Mouse (Mus musculus) left cerebral cortex, adult 6 months (tissue): ENCODE results near the gene Spin2d. TPM values are rescaled to one million over a fixed set of nuclear protein-coding genes. Genes with fewer than 3 reads are reported as not detected.

Experiments used
- long read RNA-seq, 2 experiments: library from polyadenylated mRNA; unstranded; transcript quantifications; one replicate each; pipeline ENCODE4 v2.0.0; 2019 to 2020
- polyA plus RNA-seq: library from polyadenylated mRNA; unstranded; fragments of <200 nt; fragmentation: Nextera tagmentation; gene quantifications from 2 replicates; pipeline ENCODE4 v1.2.3, GENCODE M21; 2021

The Spin2d gene
- polyA plus RNA-seq, result not detected in 2 replicates
- long read RNA-seq, experiment 1, result 0 reads
- long read RNA-seq, experiment 2, result 0 reads

DNA sequence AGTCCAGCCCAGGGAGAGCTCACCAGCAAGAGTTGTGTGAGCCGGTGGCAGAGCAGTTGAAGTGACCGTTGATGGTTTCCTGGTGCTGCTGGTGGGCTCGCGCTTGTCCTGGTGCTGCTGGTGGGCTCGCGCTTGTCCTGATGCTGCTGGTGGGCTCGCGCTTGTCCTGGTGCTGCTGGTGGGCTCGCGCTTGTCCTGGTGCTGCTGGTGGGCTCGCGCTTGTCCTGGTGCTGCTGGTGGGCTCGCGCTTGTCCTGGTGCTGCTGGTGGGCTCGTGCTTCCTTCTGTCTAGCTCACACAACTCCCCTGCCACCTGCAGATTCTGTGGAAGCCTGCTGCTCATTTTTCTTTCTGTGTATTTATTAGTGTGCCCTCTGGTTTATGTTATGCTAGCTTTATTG, at the start of gene Spin2d:
Gene Spin2d, minus strand, starts transcription at position 101 of the 400 bp plus-strand sequence.

GRCm38 (mm10) chrX:73213819-73214564, 37.2 kb upstream of the Spin2d start, which contains the start of gene Xlr4b:
Xlr4b (plus strand) TSS chrX:73214333.

DNA sequence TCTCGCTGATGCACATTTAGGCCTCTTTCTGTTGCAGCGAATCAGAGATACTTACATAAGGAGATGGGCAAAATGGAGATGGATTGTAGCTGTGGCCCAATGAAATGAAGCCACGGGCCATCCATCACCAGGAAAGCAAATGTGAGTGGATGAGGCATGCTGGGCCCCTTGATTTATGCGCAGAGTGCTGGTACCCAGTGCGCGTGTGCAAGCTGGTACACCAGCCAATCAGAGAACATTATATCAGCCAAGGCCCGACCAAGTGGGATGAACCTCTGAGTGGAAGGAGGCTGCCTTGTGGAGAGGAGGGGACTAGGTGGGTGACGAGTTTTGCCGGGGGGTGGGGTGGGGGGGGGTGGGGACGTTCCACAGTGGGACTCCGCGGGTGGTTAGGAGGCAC, 15.1 kb upstream of the Spin2d start, which contains the start of gene Xlr3b:
Gene Xlr3b, plus strand, starts transcription at position 274 of the 400 bp plus-strand sequence.

GRCm38 (mm10) chrX:73149350-73149749, 27.4 kb downstream of the Spin2d start, which contains the start of gene DXBay18:
DXBay18 (minus strand) TSS chrX:73149450.

DNA sequence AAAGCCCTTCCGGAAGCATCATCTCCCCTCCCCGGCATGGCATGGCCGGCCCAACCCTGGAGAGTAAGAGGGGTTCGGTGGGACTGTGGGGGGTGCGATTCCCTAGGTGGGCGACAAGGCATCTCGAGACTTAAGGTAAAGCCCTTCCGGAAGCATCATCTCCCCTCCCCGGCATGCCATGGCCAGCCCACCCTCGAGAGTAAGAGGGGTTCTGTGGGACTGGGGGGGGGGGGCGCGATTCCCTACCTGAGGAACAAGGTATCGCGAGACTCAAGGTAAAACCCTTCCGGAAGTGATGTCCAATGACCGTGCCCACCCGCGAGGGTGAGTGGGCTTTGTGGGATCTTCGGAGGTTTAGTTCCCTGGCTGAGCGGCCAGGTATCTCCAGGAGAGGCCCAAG, 28.3 kb downstream of the Spin2d start, which contains the start of gene Xlr5b:
Gene Xlr5b, plus strand, starts transcription at position 301 of the 400 bp plus-strand sequence.

Other genes starting within 250 kb of the Spin2d start
- 0.60 and 0.70 TPM in 2 replicates for gene Zfp185, start 189.7 kb downstream of the Spin2d start, polyA plus RNA-seq
- gene Pnma5, start 139.9 kb downstream of the Spin2d start, polyA plus RNA-seq, result not detected in 2 replicates
- 0.59 and 1.3 TPM in 2 replicates for gene Pnma3, start 112.2 kb downstream of the Spin2d start, polyA plus RNA-seq
- 0.15 TPM in 1 of 2 replicates, not detected in the other for gene Xlr4a, start 94.5 kb downstream of the Spin2d start, polyA plus RNA-seq
- 0.97 and 2.4 TPM in 2 replicates for gene Xlr3a, start 79.9 kb downstream of the Spin2d start, polyA plus RNA-seq
- gene Gm14685, start 59.9 kb downstream of the Spin2d start, polyA plus RNA-seq, result 0.37 TPM in 1 of 2 replicates, not detected in the other
- not detected in 2 replicates for gene Xlr5b, start 28.2 kb downstream of the Spin2d start, polyA plus RNA-seq
- gene DXBay18, start 27.5 kb downstream of the Spin2d start, polyA plus RNA-seq, result 0.28 TPM in 1 of 2 replicates, not detected in the other
- 1.3 and 3.3 TPM in 2 replicates for gene Xlr3b, start 15.2 kb upstream of the Spin2d start, polyA plus RNA-seq
- gene Xlr4b, start 37.3 kb upstream of the Spin2d start, polyA plus RNA-seq, result 0.48 TPM in 1 of 2 replicates, not detected in the other
- gene F8a, start 51.3 kb upstream of the Spin2d start, polyA plus RNA-seq, result 16.8 and 21.8 TPM in 2 replicates
- gene Xlr4c, start 66.1 kb upstream of the Spin2d start, polyA plus RNA-seq, result not detected in 2 replicates
- gene Xlr3c, start 88.4 kb upstream of the Spin2d start, polyA plus RNA-seq, result not detected in 2 replicates
- 0.31 TPM in 1 of 2 replicates, not detected in the other for gene Xlr5a, start 116.0 kb upstream of the Spin2d start, polyA plus RNA-seq
- gene Xlr5c, start 116.0 kb upstream of the Spin2d start, polyA plus RNA-seq, result 0.20 TPM in 1 of 2 replicates, not detected in the other
- not detected in 2 replicates for gene Gm45015, start 159.9 kb upstream of the Spin2d start, polyA plus RNA-seq
- gene Zfp275, start 165.6 kb upstream of the Spin2d start, polyA plus RNA-seq, result 3.4 and 3.9 TPM in 2 replicates
- not detected in 2 replicates for gene Gm18336, start 221.7 kb upstream of the Spin2d start, polyA plus RNA-seq
- 0.55 and 0.64 TPM in 2 replicates for gene Zfp92, start 234.1 kb upstream of the Spin2d start, polyA plus RNA-seq